Mouse (Mus musculus): ENCODE results near the gene Srd5a3. TPM values are rescaled to one million over a fixed set of nuclear protein-coding genes. Genes with fewer than 3 reads are reported as not detected.
A peak's percentile ranks its signal among the peaks of the same experiment; 100 is the strongest.

The Srd5a3 gene
- polyA plus RNA-seq, 1 experiment from 2014 or later, result 36.0 TPM

DNA sequence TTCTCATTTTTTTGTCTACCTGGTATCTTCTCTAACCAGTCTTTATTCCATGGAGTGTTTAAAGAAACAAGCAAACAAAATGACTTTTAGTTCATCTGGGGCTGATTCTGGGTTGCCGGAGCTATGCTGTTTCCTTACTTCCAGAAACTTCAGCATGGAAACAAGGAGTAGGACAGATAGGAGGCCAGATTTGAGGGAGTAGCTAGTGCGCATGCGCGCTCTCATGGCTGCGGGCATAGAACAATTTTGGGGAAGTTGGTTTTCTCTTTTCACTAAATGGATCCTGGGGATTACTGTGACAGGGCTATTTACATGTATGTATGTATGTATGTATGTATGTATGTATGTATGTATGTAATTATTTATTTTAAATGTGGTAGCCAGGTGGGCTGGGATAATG is 39.1 kb downstream of the Srd5a3 start:
- H3K4me3 ChIP-seq (replicated peaks; ENCODE audit: low read length), result no peak overlapping the region
- no peak for ATAC-seq (ENCODE audit: insufficient read depth, low FRiP score)
- no peak overlapping the region for H3K27ac ChIP-seq (ENCODE audit: low read length)
- WGBS, result 96% methylated on average over 5 of the region's 5 CpGs
- H3K9ac ChIP-seq (ENCODE audit: low read length), result no peak overlapping the region
- H3K27me3 ChIP-seq (ENCODE audit: control insufficient read depth, insufficient read depth, low read length), result no peaks in the 10 kb centered on the region
- H3K9me3 ChIP-seq (replicated peaks; ENCODE audit: control insufficient read depth, low read length), result no peaks in the 10 kb centered on the region
- H3K4me2 ChIP-seq (ENCODE audit: low read depth, low read length), result no peak overlapping the region
- H3K36me3 ChIP-seq (ENCODE audit: control insufficient read depth, insufficient read depth, low read length), result no peaks in the 10 kb centered on the region
- H3K4me1 ChIP-seq (ENCODE audit: control insufficient read depth, insufficient read depth, low read length), result peaks cover 6% of the 10 kb centered on the region; the same call in 1 of the 2 replicates

- Histone ChIP-seq H3K27ac (ENCODE audit: low read length) (no peak overlapping the region), H3K27me3 (ENCODE audit: control insufficient read depth, insufficient read depth, low read length) (no peaks in the 10 kb centered on the region), H3K4me1 (ENCODE audit: control insufficient read depth, insufficient read depth, low read length) (peaks cover 6% of the 10 kb centered on the region; the same call in 1 of the 2 replicates), H3K36me3 (ENCODE audit: control insufficient read depth, insufficient read depth, low read length) (no peaks in the 10 kb centered on the region), H3K9ac (ENCODE audit: low read length) (no peak overlapping the region), H3K4me2 (ENCODE audit: low read depth, low read length) (no peak overlapping the region), H3K4me3 (replicated peaks; ENCODE audit: low read length) (no peak overlapping the region), H3K9me3 (replicated peaks; ENCODE audit: control insufficient read depth, low read length) (no peaks in the 10 kb centered on the region)
- ATAC-seq (ENCODE audit: insufficient read depth, low FRiP score), result no peak
- WGBS, result 80% methylated on average over 5 of the region's 5 CpGs
Measured at GRCm38 (mm10) chr5:76179791-76180190, 39.7 kb downstream of the Srd5a3 start.

- no peak for ATAC-seq (ENCODE audit: insufficient read depth, low FRiP score)
- Histone ChIP-seq H3K4me1 (ENCODE audit: control insufficient read depth, insufficient read depth, low read length) (peaks cover 15% of the 10 kb centered on the region), H3K9me3 (replicated peaks; ENCODE audit: control insufficient read depth, low read length) (no peaks in the 10 kb centered on the region), H3K36me3 (ENCODE audit: control insufficient read depth, insufficient read depth, low read length) (no peaks in the 10 kb centered on the region), H3K4me2 (ENCODE audit: low read depth, low read length) (no peak overlapping the region), H3K4me3 (replicated peaks; ENCODE audit: low read length) (no peak overlapping the region), H3K9ac (ENCODE audit: low read length) (no peak overlapping the region), H3K27ac (ENCODE audit: low read length) (no peak overlapping the region; the same call in 1 of the 2 replicates), H3K27me3 (ENCODE audit: control insufficient read depth, insufficient read depth, low read length) (no peaks in the 10 kb centered on the region)
- WGBS, result 64% methylated on average over 3 of the region's 3 CpGs
Measured at GRCm38 (mm10) chr5:76182326-76182725, 42.3 kb downstream of the Srd5a3 start.

GRCm38 (mm10) chr5:76183043-76183749 is 43.1 kb downstream of the Srd5a3 start:
- Histone ChIP-seq H3K9me3 (replicated peaks; ENCODE audit: control insufficient read depth, low read length) (no peaks in the 10 kb centered on the region), H3K4me1 (ENCODE audit: control insufficient read depth, insufficient read depth, low read length) (peaks cover 15% of the 10 kb centered on the region), H3K36me3 (ENCODE audit: control insufficient read depth, insufficient read depth, low read length) (no peaks in the 10 kb centered on the region), H3K4me3 (replicated peaks; ENCODE audit: low read length) (peak overlapping the region; percentile 94), H3K27me3 (ENCODE audit: control insufficient read depth, insufficient read depth, low read length) (no peaks in the 10 kb centered on the region), H3K4me2 (ENCODE audit: low read depth, low read length) (peak overlapping the region; percentile 61), H3K9ac (ENCODE audit: low read length) (peak overlapping the region; percentile 72), H3K27ac (ENCODE audit: low read length) (peak overlapping the region; percentile 98; the same call in 1 of the 2 replicates)
- peak; percentile 42; the same call in 1 of the 2 replicates for ATAC-seq (ENCODE audit: insufficient read depth, low FRiP score)
- WGBS, result 33% methylated on average over 17 of the region's 17 CpGs

- peak within 1 kb of the TSS; percentile 94 for H3K4me3 ChIP-seq (replicated peaks; ENCODE audit: low read length)
- no peaks in the 10 kb centered on the region for H3K36me3 ChIP-seq (ENCODE audit: control insufficient read depth, insufficient read depth, low read length)
- peak within 1 kb of the TSS; percentile 98 for H3K9ac ChIP-seq (ENCODE audit: low read length)
- H3K4me2 ChIP-seq (ENCODE audit: low read depth, low read length), result peak within 1 kb of the TSS; percentile 61
- peaks cover 15% of the 10 kb centered on the region for H3K4me1 ChIP-seq (ENCODE audit: control insufficient read depth, insufficient read depth, low read length)
- no peaks in the 10 kb centered on the region for H3K9me3 ChIP-seq (replicated peaks; ENCODE audit: control insufficient read depth, low read length)
- peak within 1 kb of the TSS; percentile 98 for H3K27ac ChIP-seq (ENCODE audit: low read length)
- under 1% methylated on average over 62 of the region's 62 CpGs for WGBS
- peak; percentile 97 for ATAC-seq (ENCODE audit: insufficient read depth, low FRiP score)
- no peaks in the 10 kb centered on the region for H3K27me3 ChIP-seq (ENCODE audit: control insufficient read depth, insufficient read depth, low read length)
Measured at GRCm38 (mm10) chr5:76183750-76184261, 43.7 kb downstream of the Srd5a3 start, which contains the start of gene Tmem165. TSS of gene Tmem165 (plus strand) at chr5:76183880.

DNA sequence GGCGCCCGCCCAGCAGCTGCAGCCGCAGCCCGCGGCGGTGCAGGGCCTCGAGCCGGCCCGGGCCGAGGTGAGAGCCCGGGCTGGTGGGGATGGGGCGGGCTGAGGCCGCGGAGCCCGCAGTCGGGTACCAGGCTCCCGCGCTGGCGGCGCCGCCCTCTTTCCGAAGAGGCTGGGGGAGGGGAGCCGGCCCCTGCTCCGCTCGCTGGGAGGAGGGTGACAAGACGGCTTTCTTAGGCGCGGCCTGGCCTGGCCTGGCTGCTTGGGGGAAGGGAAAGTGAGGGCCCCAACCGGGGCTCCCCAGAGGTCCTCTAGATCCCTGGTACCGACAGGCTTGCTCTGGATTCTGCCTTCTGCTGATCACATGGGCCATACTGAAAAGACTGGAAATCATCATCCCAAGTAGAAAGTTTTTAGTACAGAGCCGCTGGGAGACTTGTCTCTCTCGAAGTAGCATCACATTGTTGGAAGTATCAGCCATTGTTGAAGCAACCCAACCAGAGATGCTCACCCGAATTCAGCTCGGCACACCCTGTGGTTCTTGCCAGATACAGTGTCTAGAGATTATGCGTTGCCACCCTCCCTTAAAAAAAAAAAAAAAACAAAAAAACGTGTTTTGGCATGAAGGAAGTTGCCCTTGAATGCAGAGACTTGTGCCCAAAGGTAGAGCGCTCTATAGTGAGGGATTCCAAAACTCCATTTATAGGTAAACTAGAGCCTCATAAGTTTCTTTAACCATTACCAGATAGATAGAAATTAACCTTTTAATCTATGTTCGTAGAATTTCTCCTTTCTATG is 44.4 kb downstream of the Srd5a3 start:
- WGBS, result 3% methylated on average over 38 of the region's 38 CpGs
- ATAC-seq (ENCODE audit: insufficient read depth, low FRiP score), result peak; percentile 83
- H3K4me1 ChIP-seq (ENCODE audit: control insufficient read depth, insufficient read depth, low read length), result peaks cover 15% of the 10 kb centered on the region

DNA sequence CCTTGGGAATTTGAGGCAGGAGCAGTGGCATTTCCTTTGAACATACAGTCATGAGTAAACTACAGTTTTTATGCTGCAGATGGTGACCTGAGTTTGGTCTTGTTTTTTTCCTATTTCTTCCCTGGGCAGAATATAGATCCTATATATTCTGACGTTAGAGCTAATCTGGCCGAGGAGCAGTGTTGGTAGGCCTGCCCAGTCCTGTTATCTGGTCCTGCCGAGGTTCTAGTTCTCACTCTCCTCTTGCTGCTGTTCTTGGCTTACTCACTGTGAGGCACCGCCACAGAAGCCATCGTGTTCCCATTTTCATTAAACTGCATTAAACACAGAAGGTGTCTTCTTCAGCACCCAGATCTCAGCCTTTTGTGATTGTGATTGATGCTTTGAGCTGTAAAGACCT is 47.8 kb downstream of the Srd5a3 start:
- ATAC-seq (ENCODE audit: insufficient read depth, low FRiP score), result no peak
- no peak overlapping the region for H3K4me3 ChIP-seq (replicated peaks; ENCODE audit: low read length)
- no peak overlapping the region for H3K4me2 ChIP-seq (ENCODE audit: low read depth, low read length)
- 78% methylated on average over 5 of the region's 5 CpGs for WGBS
- no peak overlapping the region for H3K9ac ChIP-seq (ENCODE audit: low read length)
- no peaks in the 10 kb centered on the region for H3K36me3 ChIP-seq (ENCODE audit: control insufficient read depth, insufficient read depth, low read length)
- no peak overlapping the region for H3K27ac ChIP-seq (ENCODE audit: low read length)
- H3K9me3 ChIP-seq (replicated peaks; ENCODE audit: control insufficient read depth, low read length), result no peaks in the 10 kb centered on the region
- peaks cover 15% of the 10 kb centered on the region for H3K4me1 ChIP-seq (ENCODE audit: control insufficient read depth, insufficient read depth, low read length)
- no peaks in the 10 kb centered on the region for H3K27me3 ChIP-seq (ENCODE audit: control insufficient read depth, insufficient read depth, low read length)

More for the DNA sequence above, 44.4 kb downstream of the Srd5a3 start:
- H3K4me2 ChIP-seq (ENCODE audit: low read depth, low read length), result peak overlapping the region; percentile 61
- H3K9ac ChIP-seq (ENCODE audit: low read length), result peak overlapping the region; percentile 98
- H3K36me3 ChIP-seq (ENCODE audit: control insufficient read depth, insufficient read depth, low read length), result no peaks in the 10 kb centered on the region
- no peaks in the 10 kb centered on the region for H3K27me3 ChIP-seq (ENCODE audit: control insufficient read depth, insufficient read depth, low read length)
- H3K9me3 ChIP-seq (replicated peaks; ENCODE audit: control insufficient read depth, low read length), result no peaks in the 10 kb centered on the region
- peak overlapping the region; percentile 98 for H3K27ac ChIP-seq (ENCODE audit: low read length)
- peak overlapping the region; percentile 94 for H3K4me3 ChIP-seq (replicated peaks; ENCODE audit: low read length)

DNA sequence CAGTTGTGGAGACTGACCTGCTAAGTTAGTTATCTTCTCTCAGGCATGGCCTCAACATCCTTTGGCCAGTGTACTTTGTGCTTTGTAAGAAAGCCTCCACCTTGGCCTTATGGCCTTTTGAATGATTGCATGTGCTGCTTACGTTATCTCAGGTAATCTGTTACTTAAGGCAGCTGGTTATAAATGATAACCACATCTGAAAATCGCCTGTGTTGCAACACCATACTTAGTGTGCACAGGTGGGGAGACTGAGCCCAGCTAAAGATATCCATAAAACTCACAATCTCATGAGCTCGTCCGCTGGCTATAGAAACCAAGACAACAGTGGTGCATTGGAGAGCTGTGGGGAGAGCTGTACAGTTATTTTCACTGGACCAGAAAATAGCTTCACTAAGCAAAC is 50.5 kb downstream of the Srd5a3 start:
- 75% methylated on average over 4 of the region's 4 CpGs for WGBS
- no peak for ATAC-seq (ENCODE audit: insufficient read depth, low FRiP score)
- Histone ChIP-seq H3K9ac (ENCODE audit: low read length) (no peak overlapping the region), H3K9me3 (replicated peaks; ENCODE audit: control insufficient read depth, low read length) (no peaks in the 10 kb centered on the region), H3K4me1 (ENCODE audit: control insufficient read depth, insufficient read depth, low read length) (peaks cover 5% of the 10 kb centered on the region), H3K4me3 (replicated peaks; ENCODE audit: low read length) (no peak overlapping the region), H3K4me2 (ENCODE audit: low read depth, low read length) (no peak overlapping the region), H3K36me3 (ENCODE audit: control insufficient read depth, insufficient read depth, low read length) (no peaks in the 10 kb centered on the region), H3K27ac (ENCODE audit: low read length) (no peak overlapping the region), H3K27me3 (ENCODE audit: control insufficient read depth, insufficient read depth, low read length) (no peaks in the 10 kb centered on the region)

GRCm38 (mm10) chr5:76193075-76193474 is 53.0 kb downstream of the Srd5a3 start:
- H3K9me3 ChIP-seq (replicated peaks; ENCODE audit: control insufficient read depth, low read length), result no peaks in the 10 kb centered on the region
- H3K36me3 ChIP-seq (ENCODE audit: control insufficient read depth, insufficient read depth, low read length), result no peaks in the 10 kb centered on the region
- ATAC-seq (ENCODE audit: insufficient read depth, low FRiP score), result no peak
- no peak overlapping the region for H3K27ac ChIP-seq (ENCODE audit: low read length)
- no peak overlapping the region for H3K4me3 ChIP-seq (replicated peaks; ENCODE audit: low read length)
- H3K9ac ChIP-seq (ENCODE audit: low read length), result no peak overlapping the region
- no peaks in the 10 kb centered on the region for H3K27me3 ChIP-seq (ENCODE audit: control insufficient read depth, insufficient read depth, low read length)
- no peak overlapping the region for H3K4me2 ChIP-seq (ENCODE audit: low read depth, low read length)
- H3K4me1 ChIP-seq (ENCODE audit: control insufficient read depth, insufficient read depth, low read length), result peaks cover 2% of the 10 kb centered on the region; the same call in 1 of the 2 replicates

Measured in stomach, embryonic 16.5 days (tissue).